ENCODE assay signal across 8 mouse cellular contexts in genomic region chr3:89159211-89159610, GRCm38 (mm10). TPM values are rescaled to one million over a fixed set of nuclear protein-coding genes. Genes with fewer than 3 reads are reported as not detected.
DNase-seq lines count a peak whose midpoint lies in the region; ATAC-seq and TF ChIP-seq lines count a peak whose summit lies in the region.
"Had no signal": no experiment of that assay in that cellular context is flagged by ENCODE, and none has a peak within 500 bp of the region (broad histone marks: within the 10 kb centered on the region; RNA-seq: fewer than 3 reads in every experiment).

No protein-coding gene starts in this region.

- dilution Hi-C loops in CH12.LX (cut with MboI; ENCODE audit: extremely low pct_ligation_motif_present, extremely low pct_unique_long_range_greater_than_20kb, low sequenced_read_pairs) = no loop called here

- TF ChIP-seq POLR2A in CH12.LX (IDR thresholded peaks at IDR 0.05; ENCODE audit: low read depth, low read length) = no peak

- H3K4me3 ChIP-seq in CH12.LX (replicated peaks in 1 of 3; ENCODE audit: low read depth in 2 of 3, low read length in 2 of 3, poor library complexity in 1 of 3) = peak overlapping the region; percentile 44 to 78 (median 58)
- H3K4me3 ChIP-seq in hindbrain, embryonic 14.5 days (replicated peaks; ENCODE audit: low read length) = peak overlapping the region; percentile 93
- peak overlapping the region; percentile 63 for H3K4me3 ChIP-seq in liver, embryonic 12.5 days

- H3K79me2 ChIP-seq in CH12.LX (replicated peaks; ENCODE audit: control insufficient read depth, extremely low read depth, insufficient read depth, poor library complexity, severe bottlenecking) = no peaks in the 10 kb centered on the region

- peaks cover 0 to 9% of the 10 kb centered on the region in 2 experiments for H3K36me3 ChIP-seq in CH12.LX (replicated peaks in 1 of 2; ENCODE audit: control insufficient read depth in 1 of 2, insufficient read depth in 1 of 2, low read length in 1 of 2)
- peaks cover 3% of the 10 kb centered on the region; the same call in 1 of the 2 replicates for H3K36me3 ChIP-seq in hindbrain, embryonic 14.5 days (replicated peaks; ENCODE audit: control insufficient read depth, insufficient read depth)
- no peaks in the 10 kb centered on the region for H3K36me3 ChIP-seq in liver, embryonic 12.5 days

- no peaks in the 10 kb centered on the region for H3K9me3 ChIP-seq in CH12.LX (replicated peaks; ENCODE audit: low read length)
- no peaks in the 10 kb centered on the region for H3K9me3 ChIP-seq in hindbrain, embryonic 14.5 days (ENCODE audit: control insufficient read depth, low read length)
- H3K9me3 ChIP-seq in liver, embryonic 12.5 days (replicated peaks) = no peaks in the 10 kb centered on the region

- 0 out of 2 replicates have a peak overlapping the region, but pooled peaks have one; percentile 36 for H3K9ac ChIP-seq in CH12.LX (ENCODE audit: insufficient read depth, low read depth)
- peak overlapping the region; percentile 86 for H3K9ac ChIP-seq in hindbrain, embryonic 14.5 days
- peak overlapping the region; percentile 59; the same call in 1 of the 2 replicates for H3K9ac ChIP-seq in liver, embryonic 12.5 days

- no peak for TF ChIP-seq CTCF in CH12.LX (conservative IDR thresholded peaks at IDR 0.05 in 1 of 2, IDR thresholded peaks at IDR 0.05 in 1 of 2; ENCODE audit: low read depth in 2 of 2, low read length in 2 of 2)

- peak overlapping the region; percentile 79 for H3K4me2 ChIP-seq in CH12.LX (ENCODE audit: insufficient read depth, low read depth, poor library complexity, severe bottlenecking)
- peak overlapping the region; percentile 93 for H3K4me2 ChIP-seq in hindbrain, embryonic 14.5 days (replicated peaks)
- peak overlapping the region; percentile 99 for H3K4me2 ChIP-seq in liver, embryonic 12.5 days

- TF ChIP-seq RAD21 in CH12.LX (IDR thresholded peaks at IDR 0.05; ENCODE audit: low read depth, low read length) = no peak

- TF ChIP-seq EP300 in CH12.LX (IDR thresholded peaks at IDR 0.05; ENCODE audit: low read length) = no peak

- no peak overlapping the region for H3K27ac ChIP-seq in CH12.LX (ENCODE audit: insufficient read depth, low read depth)
- peak overlapping the region; percentile 72; the same call in 1 of the 2 replicates for H3K27ac ChIP-seq in hindbrain, embryonic 14.5 days
- no peak overlapping the region for H3K27ac ChIP-seq in liver, embryonic 12.5 days

- 1% methylated on average over 13 of the region's 13 CpGs for WGBS in hindbrain, embryonic 14.5 days
- WGBS in liver, embryonic 12.5 days (ENCODE audit: insufficient replicate concordance) = 3% methylated on average over 13 of the region's 13 CpGs

- ATAC-seq in erythroid progenitor cell, adult 5-6 weeks (replicated peaks; ENCODE audit: low FRiP score, poor library complexity, severe bottlenecking) = 0 out of 2 replicates have a peak, but pooled peaks have one; percentile 20
- ATAC-seq in hindbrain, embryonic 14.5 days (ENCODE audit: low FRiP score) = 0 out of 2 replicates have a peak, but pooled peaks have one; percentile 21
- no peak for ATAC-seq in liver, embryonic 12.5 days

- peaks cover 0 to 32% of the 10 kb centered on the region in 2 experiments; a peak in 3 of 4 replicates for H3K4me1 ChIP-seq in CH12.LX (ENCODE audit: control insufficient read depth in 1 of 2, insufficient read depth in 2 of 2)
- H3K4me1 ChIP-seq in hindbrain, embryonic 14.5 days (replicated peaks; ENCODE audit: control insufficient read depth, insufficient read depth, low read length) = peaks cover 28% of the 10 kb centered on the region; the same call in 1 of the 2 replicates
- peaks cover 35% of the 10 kb centered on the region for H3K4me1 ChIP-seq in liver, embryonic 12.5 days

- no peaks in the 10 kb centered on the region for H3K27me3 ChIP-seq in CH12.LX (replicated peaks)
- no peaks in the 10 kb centered on the region for H3K27me3 ChIP-seq in hindbrain, embryonic 14.5 days (ENCODE audit: control insufficient read depth, insufficient read depth, low read length)
- H3K27me3 ChIP-seq in liver, embryonic 12.5 days (replicated peaks) = peaks cover 44% of the 10 kb centered on the region

- no peak for DNase-seq in CH12.LX (ENCODE audit: extremely low read depth)
- DNase-seq in Muller cell, postnatal 12 days (ENCODE audit: inconsistent ontology term) = peak; percentile 58
- DNase-seq in hindbrain, embryonic 14.5 days (ENCODE audit: low spot score) = peak; percentile 27
- peak; percentile 80 for DNase-seq in neural tube, embryonic 10.5 days (ENCODE audit: extremely low spot score, low spot score)
- no peak for DNase-seq in cerebellum, adult 8-10 months

- in situ Hi-C loops in CH12.LX (cut with MboI; ENCODE audit: low pct_ligation_motif_present, low pct_unique_long_range_greater_than_20kb, low sequenced_read_pairs) = loop anchor here (5.0 kb wide), 1 partner anchor 67 kb away; the partner anchor contains the start of gene Rusc1

TF ChIP-seq in CH12.LX, 34 proteins besides CTCF, POLR2A, EP300 and RAD21:
- peak; percentile 95 for TF ChIP-seq SIN3A (IDR thresholded peaks at IDR 0.05; ENCODE audit: low read length)
- TF ChIP-seq JUN (IDR thresholded peaks at IDR 0.05; ENCODE audit: insufficient read depth, low read depth, low read length) = no peak
- peak; percentile 77 for TF ChIP-seq MXI1 (IDR thresholded peaks at IDR 0.05; ENCODE audit: low read depth, low read length)
- TF ChIP-seq UBTF (IDR thresholded peaks at IDR 0.05; ENCODE audit: low read depth, low read length) = 0 out of 2 replicates have a peak, but pooled peaks have one; percentile 14

RNA-seq across cellular contexts. Expression of gene Hcn3, which starts 0.8 kb away (rescaled TPM):
- total RNA-seq in CH12.LX (2012; rRNA removed) (1.8 and 2.0 TPM in 2 replicates), CH12.LX (2014; rRNA removed) (1.7 and 1.8 TPM in 2 replicates)
- 3.1 and 3.2 TPM in 2 replicates for polyA plus RNA-seq in CH12.LX (2012; ENCODE audit: insufficient read length, low read depth)
- total RNA-seq in erythroid progenitor cell, adult 5-6 weeks (2015; ENCODE audit: low replicate concordance) = not detected in 2 replicates
- 3.3 TPM in 1 of 2 replicates, not detected in the other for total RNA-seq in erythroid progenitor cell, adult 5-6 weeks (2017; ENCODE audit: low replicate concordance)
- 29.9 and 36.8 TPM in 2 replicates for polyA plus RNA-seq in hindbrain, embryonic 14.5 days (2014; fragmentation: Nextera tagmentation; extraction: Ambion mirVana)
- polyA plus RNA-seq in liver, embryonic 12.5 days (2016; fragmentation: Nextera tagmentation; extraction: Ambion mirVana) = 0.81 and 0.86 TPM in 2 replicates

RNA-seq across cellular contexts. Expression of gene Clk2, which starts 5.4 kb away (rescaled TPM):
- total RNA-seq in CH12.LX (2012; rRNA removed) (29.9 and 31.2 TPM in 2 replicates), CH12.LX (2014; rRNA removed) (18.8 and 19.7 TPM in 2 replicates)
- 72.0 and 77.2 TPM in 2 replicates for polyA plus RNA-seq in CH12.LX (2012; ENCODE audit: insufficient read length, low read depth)
- 42.5 and 52.8 TPM in 2 replicates for total RNA-seq in erythroid progenitor cell, adult 5-6 weeks (2015; ENCODE audit: low replicate concordance)
- total RNA-seq in erythroid progenitor cell, adult 5-6 weeks (2017; ENCODE audit: low replicate concordance) = 41.1 and 50.4 TPM in 2 replicates
- polyA plus RNA-seq in hindbrain, embryonic 14.5 days (2014; fragmentation: Nextera tagmentation; extraction: Ambion mirVana) = 19.0 and 19.2 TPM in 2 replicates
- 21.1 and 21.2 TPM in 2 replicates for polyA plus RNA-seq in liver, embryonic 12.5 days (2016; fragmentation: Nextera tagmentation; extraction: Ambion mirVana)

RNA-seq across cellular contexts. Expression of gene Scamp3, which starts 18.1 kb away (rescaled TPM):
- 12.5 and 17.1 TPM in 2 replicates for total RNA-seq in CH12.LX (2012; rRNA removed)
- 4.1 and 4.5 TPM in 2 replicates for total RNA-seq in CH12.LX (2014; rRNA removed)
- 64.1 and 72.7 TPM in 2 replicates for polyA plus RNA-seq in CH12.LX (2012; ENCODE audit: insufficient read length, low read depth)
- 19.3 and 33.9 TPM in 2 replicates for total RNA-seq in erythroid progenitor cell, adult 5-6 weeks (2015; ENCODE audit: low replicate concordance)
- total RNA-seq in erythroid progenitor cell, adult 5-6 weeks (2017; ENCODE audit: low replicate concordance) = 3.6 and 8.0 TPM in 2 replicates
- polyA plus RNA-seq in hindbrain, embryonic 14.5 days (2014; fragmentation: Nextera tagmentation; extraction: Ambion mirVana) = 128 and 134 TPM in 2 replicates
- polyA plus RNA-seq in liver, embryonic 12.5 days (2016; fragmentation: Nextera tagmentation; extraction: Ambion mirVana) = 79.8 and 86.3 TPM in 2 replicates

RNA-seq across cellular contexts. Expression of gene Pklr, which starts 23.3 kb away (rescaled TPM):
- total RNA-seq in CH12.LX (2012; rRNA removed) (not detected in 2 replicates), CH12.LX (2014; rRNA removed) (not detected in 2 replicates)
- polyA plus RNA-seq in CH12.LX (2012; ENCODE audit: insufficient read length, low read depth) = not detected in 2 replicates
- total RNA-seq in erythroid progenitor cell, adult 5-6 weeks (2015; ENCODE audit: low replicate concordance) = 13.8 and 16.6 TPM in 2 replicates
- total RNA-seq in erythroid progenitor cell, adult 5-6 weeks (2017; ENCODE audit: low replicate concordance) = 5.5 TPM in 2 replicates
- polyA plus RNA-seq in hindbrain, embryonic 14.5 days (2014; fragmentation: Nextera tagmentation; extraction: Ambion mirVana) = 0.11 TPM in 1 of 2 replicates, not detected in the other
- 162 and 171 TPM in 2 replicates for polyA plus RNA-seq in liver, embryonic 12.5 days (2016; fragmentation: Nextera tagmentation; extraction: Ambion mirVana)
- total RNA-seq: left cerebral cortex, postnatal 10 days had no signal

RNA-seq across cellular contexts. Expression of gene Fam189b, which starts 23.7 kb away (rescaled TPM):
- total RNA-seq in CH12.LX (2012; rRNA removed) (1.6 and 2.2 TPM in 2 replicates), CH12.LX (2014; rRNA removed) (0.31 and 1.1 TPM in 2 replicates)
- 6.7 and 8.4 TPM in 2 replicates for polyA plus RNA-seq in CH12.LX (2012; ENCODE audit: insufficient read length, low read depth)
- 5.0 and 5.4 TPM in 2 replicates for total RNA-seq in erythroid progenitor cell, adult 5-6 weeks (2015; ENCODE audit: low replicate concordance)
- 2.6 TPM in 1 of 2 replicates, not detected in the other for total RNA-seq in erythroid progenitor cell, adult 5-6 weeks (2017; ENCODE audit: low replicate concordance)
- polyA plus RNA-seq in hindbrain, embryonic 14.5 days (2014; fragmentation: Nextera tagmentation; extraction: Ambion mirVana) = 32.9 and 33.3 TPM in 2 replicates
- polyA plus RNA-seq in liver, embryonic 12.5 days (2016; fragmentation: Nextera tagmentation; extraction: Ambion mirVana) = 5.3 and 6.6 TPM in 2 replicates

Comparison
In these comparisons a context has a peak if more than half of its experiments do, and no peak if none do; other contexts are left out.
1. DNase-seq: peak in Muller cell, postnatal 12 days (single experiment), hindbrain, embryonic 14.5 days (single experiment) and neural tube, embryonic 10.5 days (single experiment); none in CH12.LX (single experiment) and cerebellum, adult 8-10 months (single experiment).
2. H3K9ac ChIP-seq: peak in every context shown above with its lines; median percentile 86 in hindbrain, embryonic 14.5 days; 59 in liver, embryonic 12.5 days; 36 in CH12.LX.
3. Peak in every context shown above with its lines, with median percentiles within 50 percentile points of each other: H3K4me2 ChIP-seq and H3K4me3 ChIP-seq.